Mouse (Mus musculus) neural tube, embryonic 13.5 days (tissue): ENCODE measurements at regions not wholly inside any gene's neighbourhood (a gene's known extent, or its start where the extent isn't known, plus 50 kb on each side); places are given as distances from the start of the nearest gene placed in this dataset.
A peak's percentile ranks its signal among the peaks of the same experiment; 100 is the strongest.

Experiments
- ATAC-seq: fragments of 200-750 bp; cut with Nextera tagmentation; 2 replicates; pipeline ENCODE4 v1.8.0; 2017; ENCODE audit warnings: low read depth, mild to moderate bottlenecking, moderate TSS enrichment, moderate library complexity
- H3K27ac ChIP-seq: fragments of 300-500 bp; sonication (generic); replicated peaks from 2 replicates; pipeline ENCODE4 v1.5.1; 2015; ENCODE audit warnings: moderate library complexity, mild to moderate bottlenecking, inconsistent platforms
- H3K27me3 ChIP-seq: fragments of 300-500 bp; sonication (generic); 2 replicates; pipeline ENCODE4 v1.6.1; 2015; ENCODE audit warnings: mild to moderate bottlenecking, inconsistent platforms
- H3K36me3 ChIP-seq: fragments of 300-500 bp; sonication (generic); 2 replicates; pipeline ENCODE4 v1.6.1; 2015; ENCODE audit warnings: mild to moderate bottlenecking, inconsistent platforms
- H3K4me1 ChIP-seq: fragments of 300-500 bp; sonication (generic); replicated peaks from 2 replicates; pipeline ENCODE4 v1.6.1; 2015; ENCODE audit warnings: inconsistent platforms
- H3K4me2 ChIP-seq: fragments of 300-500 bp; sonication (generic); 2 replicates; pipeline ENCODE4 v1.6.1; 2015; ENCODE audit warnings: inconsistent platforms, mild to moderate bottlenecking, moderate library complexity
- H3K4me3 ChIP-seq: fragments of 300-500 bp; sonication (generic); 2 replicates; pipeline ENCODE4 v1.5.1; 2015; ENCODE audit warnings: mild to moderate bottlenecking, inconsistent platforms
- H3K9ac ChIP-seq: fragments of 300-500 bp; sonication (generic); 2 replicates; pipeline ENCODE4 v1.6.1; 2015; ENCODE audit warnings: moderate library complexity, mild to moderate bottlenecking, inconsistent platforms
- H3K9me3 ChIP-seq: fragments of 300-500 bp; sonication (generic); 2 replicates; pipeline ENCODE4 v1.6.1; 2016; ENCODE audit warnings: inconsistent platforms
- WGBS: fragments of 180-500 bp; shearing (Covaris S2); methylation state at CpG from one replicate; pipeline ENCODE4 v1.1.7; 2015; 5-methylcytosine and 5-hydroxymethylcytosine counted together

- H3K9ac ChIP-seq: no peak overlapping the region
- H3K4me2 ChIP-seq: no peak overlapping the region
- H3K36me3 ChIP-seq: no peaks in the 10 kb centered on the region
- H3K9me3 ChIP-seq: no peaks in the 10 kb centered on the region
- WGBS: 72% methylated on average over 12 of the region's 12 CpGs
- ATAC-seq: no peak
- peaks cover 10% of the 10 kb centered on the region; the same call in 1 of the 2 replicates for H3K4me1 ChIP-seq
- no peak overlapping the region for H3K27ac ChIP-seq
- no peak overlapping the region for H3K4me3 ChIP-seq
- no peaks in the 10 kb centered on the region for H3K27me3 ChIP-seq
These were observed 69.5 kb downstream of the Aldh8a1 start for GRCm38 (mm10) chr10:21446641-21447040.

- 93% methylated on average over 3 of the region's 3 CpGs for WGBS
- no peak for ATAC-seq
- no peak overlapping the region for H3K9ac ChIP-seq
- peaks cover 10% of the 10 kb centered on the region; the same call in 1 of the 2 replicates for H3K4me1 ChIP-seq
- no peaks in the 10 kb centered on the region for H3K9me3 ChIP-seq
- H3K4me3 ChIP-seq: no peak overlapping the region
- no peak overlapping the region for H3K27ac ChIP-seq
- no peaks in the 10 kb centered on the region for H3K36me3 ChIP-seq
- no peaks in the 10 kb centered on the region for H3K27me3 ChIP-seq
- H3K4me2 ChIP-seq: no peak overlapping the region
These were observed 71.0 kb downstream of the Aldh8a1 start for GRCm38 (mm10) chr10:21448132-21448531.

- 88% methylated on average over 5 of the region's 5 CpGs for WGBS
- Histone ChIP-seq H3K4me1 (peaks cover 7% of the 10 kb centered on the region; the same call in 1 of the 2 replicates), H3K4me3 (no peak overlapping the region), H3K27me3 (no peaks in the 10 kb centered on the region), H3K36me3 (no peaks in the 10 kb centered on the region), H3K9ac (no peak overlapping the region), H3K4me2 (no peak overlapping the region), H3K27ac (no peak overlapping the region), H3K9me3 (no peaks in the 10 kb centered on the region)
- no peak for ATAC-seq
These were observed 71.9 kb downstream of the Aldh8a1 start for GRCm38 (mm10) chr10:21448942-21449341.

GRCm38 (mm10) chr10:21452611-21453010 is 75.5 kb downstream of the Aldh8a1 start:
- H3K9me3 ChIP-seq: no peaks in the 10 kb centered on the region
- H3K4me3 ChIP-seq: no peak overlapping the region
- peaks cover 28% of the 10 kb centered on the region for H3K4me1 ChIP-seq
- H3K27me3 ChIP-seq: no peaks in the 10 kb centered on the region
- WGBS: 95% methylated on average over 2 of the region's 2 CpGs
- no peaks in the 10 kb centered on the region for H3K36me3 ChIP-seq
- H3K27ac ChIP-seq: no peak overlapping the region
- ATAC-seq: no peak
- H3K4me2 ChIP-seq: no peak overlapping the region
- H3K9ac ChIP-seq: no peak overlapping the region

GRCm38 (mm10) chr10:21453527-21453926 is 76.4 kb downstream of the Aldh8a1 start:
- H3K36me3 ChIP-seq: no peaks in the 10 kb centered on the region
- WGBS: 86% methylated on average over 3 of the region's 3 CpGs
- no peak overlapping the region for H3K4me2 ChIP-seq
- no peak overlapping the region for H3K9ac ChIP-seq
- ATAC-seq: no peak
- no peak overlapping the region for H3K4me3 ChIP-seq
- H3K27ac ChIP-seq: no peak overlapping the region
- H3K4me1 ChIP-seq: peaks cover 28% of the 10 kb centered on the region
- H3K9me3 ChIP-seq: no peaks in the 10 kb centered on the region
- no peaks in the 10 kb centered on the region for H3K27me3 ChIP-seq

- 76% methylated on average over 5 of the region's 5 CpGs for WGBS
- no peak overlapping the region for H3K27ac ChIP-seq
- no peak overlapping the region for H3K4me3 ChIP-seq
- H3K36me3 ChIP-seq: no peaks in the 10 kb centered on the region
- no peaks in the 10 kb centered on the region for H3K27me3 ChIP-seq
- H3K9me3 ChIP-seq: no peaks in the 10 kb centered on the region
- H3K4me1 ChIP-seq: peaks cover 28% of the 10 kb centered on the region
- ATAC-seq: no peak
- H3K9ac ChIP-seq: no peak overlapping the region
- no peak overlapping the region for H3K4me2 ChIP-seq
These were observed 77.1 kb downstream of the Aldh8a1 start for GRCm38 (mm10) chr10:21454153-21454552.

- Histone ChIP-seq H3K36me3 (no peaks in the 10 kb centered on the region), H3K27me3 (no peaks in the 10 kb centered on the region), H3K9ac (no peak overlapping the region), H3K4me1 (peaks cover 28% of the 10 kb centered on the region), H3K4me3 (no peak overlapping the region), H3K9me3 (no peaks in the 10 kb centered on the region), H3K27ac (no peak overlapping the region), H3K4me2 (no peak overlapping the region)
- ATAC-seq: no peak
- 90% methylated on average over 16 of the region's 16 CpGs for WGBS
These were observed 77.7 kb downstream of the Aldh8a1 start for GRCm38 (mm10) chr10:21454757-21455156.

- no peak overlapping the region for H3K4me2 ChIP-seq
- no peak overlapping the region for H3K4me3 ChIP-seq
- H3K9me3 ChIP-seq: no peaks in the 10 kb centered on the region
- H3K4me1 ChIP-seq: peaks cover 37% of the 10 kb centered on the region
- 29% methylated on average over 5 of the region's 5 CpGs for WGBS
- ATAC-seq: peak; percentile 25; the same call in 1 of the 2 replicates
- H3K36me3 ChIP-seq: no peaks in the 10 kb centered on the region
- no peak overlapping the region for H3K9ac ChIP-seq
- 0 out of 2 replicates have a peak overlapping the region, but pooled peaks have one; percentile 38 for H3K27ac ChIP-seq
- H3K27me3 ChIP-seq: no peaks in the 10 kb centered on the region
These were observed 78.8 kb downstream of the Aldh8a1 start for GRCm38 (mm10) chr10:21455863-21456262.

- Histone ChIP-seq H3K4me2 (no peak overlapping the region), H3K9ac (no peak overlapping the region), H3K4me3 (no peak overlapping the region), H3K27ac (0 out of 2 replicates have a peak overlapping the region, but pooled peaks have one; percentile 19), H3K4me1 (peaks cover 37% of the 10 kb centered on the region), H3K27me3 (no peaks in the 10 kb centered on the region), H3K9me3 (no peaks in the 10 kb centered on the region), H3K36me3 (no peaks in the 10 kb centered on the region)
- WGBS: 38% methylated on average over 3 of the region's 3 CpGs
- no peak for ATAC-seq
These were observed 79.3 kb downstream of the Aldh8a1 start for GRCm38 (mm10) chr10:21456359-21456758.

- Histone ChIP-seq H3K27me3 (no peaks in the 10 kb centered on the region), H3K9me3 (no peaks in the 10 kb centered on the region), H3K4me3 (no peak overlapping the region), H3K36me3 (no peaks in the 10 kb centered on the region), H3K9ac (no peak overlapping the region), H3K4me2 (no peak overlapping the region), H3K27ac (peak overlapping the region; percentile 19; the same call in 1 of the 2 replicates), H3K4me1 (peaks cover 37% of the 10 kb centered on the region)
- WGBS: 56% methylated on average over 6 of the region's 6 CpGs
- ATAC-seq: no peak
These were observed 79.9 kb downstream of the Aldh8a1 start for GRCm38 (mm10) chr10:21456991-21457390.

GRCm38 (mm10) chr10:21458608-21459007 is 81.5 kb downstream of the Aldh8a1 start:
- Histone ChIP-seq H3K4me1 (peaks cover 37% of the 10 kb centered on the region), H3K4me3 (no peak overlapping the region), H3K36me3 (no peaks in the 10 kb centered on the region), H3K27me3 (no peaks in the 10 kb centered on the region; the same call in 1 of the 2 replicates), H3K27ac (no peak overlapping the region), H3K9ac (no peak overlapping the region), H3K9me3 (no peaks in the 10 kb centered on the region), H3K4me2 (no peak overlapping the region)
- ATAC-seq: no peak

GRCm38 (mm10) chr10:21460062-21460461 is 83.0 kb downstream of the Aldh8a1 start:
- no peak overlapping the region for H3K9ac ChIP-seq
- H3K9me3 ChIP-seq: no peaks in the 10 kb centered on the region
- H3K27me3 ChIP-seq: peaks cover 11% of the 10 kb centered on the region
- no peaks in the 10 kb centered on the region for H3K36me3 ChIP-seq
- H3K27ac ChIP-seq: no peak overlapping the region
- H3K4me3 ChIP-seq: no peak overlapping the region
- peaks cover 29% of the 10 kb centered on the region for H3K4me1 ChIP-seq
- 48% methylated on average over 2 of the region's 2 CpGs for WGBS
- no peak overlapping the region for H3K4me2 ChIP-seq
- ATAC-seq: no peak

- no peak overlapping the region for H3K4me3 ChIP-seq
- peaks cover 9% of the 10 kb centered on the region for H3K4me1 ChIP-seq
- 55% methylated on average over 3 of the region's 3 CpGs for WGBS
- ATAC-seq: no peak
- no peak overlapping the region for H3K9ac ChIP-seq
- H3K36me3 ChIP-seq: no peaks in the 10 kb centered on the region
- no peak overlapping the region for H3K4me2 ChIP-seq
- H3K27ac ChIP-seq: no peak overlapping the region
- H3K27me3 ChIP-seq: peaks cover 12% of the 10 kb centered on the region
- H3K9me3 ChIP-seq: no peaks in the 10 kb centered on the region
These were observed 85.8 kb downstream of the Aldh8a1 start for GRCm38 (mm10) chr10:21462915-21463314.
